Mouse (Mus musculus) Muller cell, postnatal 12 days (primary cell): ENCODE measurements around the gene Aldh3b2.
"Not testable (repeated sequence)": the region's sequence is repeated elsewhere in the genome, so short reads cannot be mapped to it uniquely, and the experiment has no call there.

ENCODE experiments used
- DNase-seq: peaks from one replicate; pipeline ENCODE4 v3.0.0-alpha.2; 2015; ENCODE audit errors: inconsistent ontology term

Gene Aldh3b2

GRCm38 (mm10) chr19:3947813-3948212, 24.3 kb upstream of the Aldh3b2 start:
- DNase-seq: no peak

DNA sequence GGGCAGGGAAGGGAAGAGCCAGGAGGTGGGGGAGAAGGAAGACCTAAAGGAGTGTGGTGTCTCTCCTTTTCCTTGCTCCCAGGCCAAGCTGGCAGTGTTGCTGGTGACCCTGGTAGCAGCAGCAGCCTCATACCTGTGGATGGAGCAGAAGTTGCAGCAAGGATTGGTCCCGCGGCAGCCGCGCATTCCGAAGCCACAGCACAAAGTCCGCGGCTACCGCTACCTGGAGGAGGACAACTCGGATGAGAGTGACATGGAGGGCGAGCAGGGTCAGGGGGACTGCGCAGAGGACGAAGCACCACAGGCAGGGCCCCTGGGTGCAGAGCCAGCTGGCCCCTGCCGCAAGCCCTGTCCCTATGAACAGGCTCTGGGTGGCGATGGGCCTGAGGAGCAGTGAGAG, 23.6 kb upstream of the Aldh3b2 start:
- no peak for DNase-seq

GRCm38 (mm10) chr19:3950331-3950730, 21.8 kb upstream of the Aldh3b2 start:
- DNase-seq: no peak

DNA sequence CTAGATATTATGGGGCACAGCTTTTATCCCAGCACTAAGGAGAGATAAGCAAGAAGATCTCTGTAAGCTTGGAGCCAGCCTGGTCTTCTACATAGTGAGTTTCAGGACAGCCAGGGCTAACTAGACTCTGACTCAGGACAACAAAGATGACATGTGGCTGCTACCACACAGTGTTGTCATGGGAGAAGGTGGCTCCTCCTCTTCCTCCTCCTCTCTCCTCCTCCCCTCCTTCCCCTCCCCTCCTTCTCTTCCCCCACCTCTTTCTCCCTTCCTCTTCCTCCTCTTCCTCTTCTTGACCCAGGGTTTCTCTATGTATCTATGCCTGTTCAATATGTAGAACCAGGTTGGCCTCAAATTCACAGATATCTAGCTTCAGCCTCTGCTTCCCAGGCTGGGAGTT, 20.7 kb upstream of the Aldh3b2 start:
- no peak for DNase-seq

DNA sequence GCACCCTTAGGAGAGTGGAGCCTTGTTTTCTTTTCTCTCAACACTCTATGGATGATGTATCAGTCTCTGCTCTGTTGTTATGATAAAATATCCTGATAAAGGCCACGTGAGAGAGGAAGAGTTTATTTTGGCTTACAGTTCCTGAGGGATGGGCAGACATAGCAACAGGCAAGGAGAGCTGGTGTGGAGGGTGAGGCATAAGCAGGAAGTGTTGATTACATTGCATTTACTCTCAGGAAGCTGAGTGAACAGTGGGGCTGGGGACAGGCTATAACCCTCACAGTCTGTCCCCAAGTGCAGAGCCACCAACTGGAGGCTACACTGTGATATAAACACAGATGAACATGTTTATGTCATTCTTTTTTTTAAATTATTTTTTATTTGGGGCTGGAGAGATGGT, 20.0 kb upstream of the Aldh3b2 start:
- no peak for DNase-seq

DNA sequence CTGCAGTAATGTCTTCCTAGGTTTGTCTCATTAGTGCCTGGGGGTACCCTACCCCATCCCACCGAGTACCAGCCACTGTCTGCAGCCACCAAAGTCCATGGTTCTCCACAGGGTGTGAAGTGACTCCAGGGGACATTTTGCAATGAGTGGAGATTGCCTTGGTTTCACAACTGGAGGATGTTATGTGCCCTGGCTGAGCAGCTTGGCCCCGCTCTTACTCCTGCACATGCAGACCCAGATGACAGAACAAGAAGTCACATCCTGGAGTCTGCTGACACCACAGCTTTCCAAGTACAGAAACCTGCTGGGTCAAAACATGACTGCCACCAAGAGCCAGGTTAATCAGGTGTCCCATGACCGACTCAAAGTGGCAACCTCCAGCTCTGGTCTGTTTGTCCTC, 17.1 kb upstream of the Aldh3b2 start:
- no peak for DNase-seq

DNA sequence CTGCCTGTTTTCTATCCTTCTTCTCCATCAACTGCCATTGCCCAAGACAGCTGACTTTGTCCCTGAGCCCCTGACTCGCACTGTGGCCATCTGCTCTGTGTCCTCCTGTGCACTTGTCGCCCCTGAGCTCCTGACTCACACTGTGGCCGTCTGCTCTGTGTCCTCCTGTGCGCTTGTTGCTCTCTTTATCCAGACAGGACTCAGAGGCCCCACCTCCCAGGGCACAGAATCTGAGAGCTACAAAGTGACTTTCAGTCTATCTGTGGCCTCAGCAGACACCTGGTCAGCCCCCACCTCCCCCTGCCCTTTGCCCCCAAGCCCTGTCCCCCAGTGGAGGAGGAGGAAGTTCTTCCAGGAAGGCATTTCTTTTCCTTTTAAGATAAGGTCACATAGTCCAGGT, 16.3 kb upstream of the Aldh3b2 start:
- DNase-seq: no peak

GRCm38 (mm10) chr19:3957296-3958036, 14.7 kb upstream of the Aldh3b2 start:
- not testable (repeated sequence) for DNase-seq

GRCm38 (mm10) chr19:3958470-3958869, 13.7 kb upstream of the Aldh3b2 start, which contains the start of gene Aldh3b3:
TSS of gene Aldh3b3 (plus strand) at chr19:3958645.
- no peak for DNase-seq

DNA sequence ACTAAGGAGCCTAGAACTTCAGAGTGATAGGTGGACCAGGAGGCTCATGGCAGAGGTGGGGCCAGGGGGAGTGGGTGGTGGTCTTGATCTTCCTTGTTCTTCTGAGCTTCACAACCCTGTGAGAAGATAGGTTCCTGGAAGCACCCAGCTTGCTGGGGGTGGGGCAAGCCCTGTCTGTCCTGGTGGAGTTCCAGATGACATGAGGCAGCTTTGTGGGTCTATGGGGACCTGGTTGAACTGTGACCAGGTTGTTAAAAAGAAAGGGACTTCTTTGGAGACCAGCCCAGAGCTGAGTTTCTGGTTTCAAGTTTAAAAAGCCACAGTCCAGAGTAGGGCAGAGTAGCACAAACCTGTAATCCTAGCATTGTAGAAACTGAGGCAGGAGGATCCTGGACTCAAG, 13.1 kb upstream of the Aldh3b2 start:
- no peak for DNase-seq

- no peak for DNase-seq
Observed at GRCm38 (mm10) chr19:3960211-3960610, 11.9 kb upstream of the Aldh3b2 start.

GRCm38 (mm10) chr19:3961805-3962204, 10.3 kb upstream of the Aldh3b2 start:
- not testable (repeated sequence) for DNase-seq

DNA sequence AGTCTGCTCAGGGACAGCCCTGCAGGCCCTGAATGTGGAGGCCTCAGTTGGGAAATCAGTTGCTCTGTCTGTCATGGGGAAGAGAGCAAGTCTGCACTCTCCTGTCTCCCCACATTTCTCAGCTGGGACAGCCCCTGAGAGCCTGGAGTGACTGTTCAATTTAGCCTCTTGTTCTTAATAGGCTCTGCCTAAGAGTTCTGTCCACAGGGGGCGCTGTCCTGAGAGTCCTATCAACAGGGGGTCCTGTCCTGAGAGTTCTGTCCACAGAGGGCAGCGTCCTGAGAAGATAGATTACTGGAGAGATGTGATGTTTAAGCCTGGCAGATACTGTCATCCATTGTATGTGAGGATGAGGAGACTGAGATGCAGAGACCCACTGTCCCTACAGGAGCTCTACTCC, 9.7 kb upstream of the Aldh3b2 start:
- no peak for DNase-seq

GRCm38 (mm10) chr19:3964030-3964429, 8.1 kb upstream of the Aldh3b2 start:
- no peak for DNase-seq

DNA sequence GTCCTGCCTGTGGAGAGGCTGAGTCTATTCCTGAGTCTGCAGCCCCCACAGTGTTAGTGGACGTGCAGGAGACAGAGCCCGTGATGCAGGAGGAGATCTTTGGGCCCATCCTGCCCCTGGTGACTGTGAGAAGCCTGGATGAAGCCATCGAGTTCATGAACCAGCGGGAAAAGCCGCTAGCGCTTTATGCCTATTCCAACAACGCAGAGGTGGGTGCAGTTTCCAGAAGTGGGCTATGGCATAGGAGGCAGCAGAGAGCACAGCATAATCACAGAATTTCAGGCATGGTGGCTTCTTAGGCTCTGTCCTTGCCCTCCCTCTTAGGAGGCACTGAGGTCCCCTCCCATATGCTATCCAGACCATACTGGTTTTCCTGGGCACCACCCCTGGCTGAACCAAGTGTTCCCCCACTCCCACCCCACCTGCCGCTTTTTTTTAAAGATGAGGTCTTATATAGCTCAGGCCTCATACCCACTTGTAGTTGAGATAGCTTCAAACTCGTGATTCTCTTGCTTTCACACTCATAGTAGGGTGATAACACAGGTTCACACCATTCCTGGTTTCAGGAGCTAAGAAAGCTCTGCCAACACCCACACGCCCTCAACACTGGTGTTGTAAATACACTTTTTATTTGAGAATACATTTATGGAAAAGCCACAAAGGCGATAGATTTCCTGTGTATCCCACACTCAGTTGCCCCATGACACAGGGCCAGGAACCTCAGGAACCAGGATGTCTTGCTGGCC, 5.6 kb upstream of the Aldh3b2 start:
- no peak for DNase-seq

GRCm38 (mm10) chr19:3967258-3967657, 4.9 kb upstream of the Aldh3b2 start:
- no peak for DNase-seq

DNA sequence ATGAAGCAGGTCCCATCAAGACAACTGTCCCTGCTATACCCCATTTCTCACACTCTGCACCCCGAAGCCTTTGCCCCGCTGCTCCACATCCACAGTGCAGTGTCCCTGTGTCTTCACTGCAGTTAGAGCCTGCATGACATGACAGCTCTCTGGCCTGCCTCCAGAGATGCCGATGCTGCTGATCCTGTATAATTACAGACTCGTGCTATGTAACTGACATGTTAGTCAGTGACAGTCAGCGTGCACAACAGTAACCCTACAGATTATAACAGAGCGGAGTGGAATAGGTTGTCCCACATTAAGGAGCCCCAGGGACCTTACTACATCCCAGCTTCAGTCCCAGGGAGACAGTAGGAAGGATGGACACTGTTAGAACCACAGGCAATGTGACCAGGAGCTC, 2.5 kb downstream of the Aldh3b2 start:
- DNase-seq: not testable (repeated sequence)

- DNase-seq: no peak
Observed at GRCm38 (mm10) chr19:3975866-3976265, 3.7 kb downstream of the Aldh3b2 start.

GRCm38 (mm10) chr19:3980309-3980708, 8.2 kb downstream of the Aldh3b2 start:
- DNase-seq: peak; percentile 59

DNA sequence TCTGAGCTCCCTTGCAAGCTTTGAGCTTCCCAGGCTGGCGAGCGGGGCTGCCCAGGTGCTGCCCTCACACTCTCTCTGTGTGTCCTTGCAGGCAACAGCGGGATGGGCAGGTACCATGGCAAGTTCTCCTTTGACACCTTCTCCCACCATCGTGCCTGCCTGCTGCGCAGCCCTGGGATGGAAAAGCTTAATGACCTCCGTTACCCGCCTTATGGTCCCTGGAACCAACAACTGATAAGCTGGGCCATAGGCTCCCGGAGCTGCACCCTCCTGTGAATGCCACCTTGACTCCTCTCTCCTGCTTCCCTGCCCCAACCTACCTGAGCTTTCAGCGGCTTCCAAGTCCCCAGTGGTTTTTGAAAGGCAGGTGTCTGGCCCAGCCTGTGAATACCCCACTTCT, 8.8 kb downstream of the Aldh3b2 start:
- DNase-seq: no peak

DNA sequence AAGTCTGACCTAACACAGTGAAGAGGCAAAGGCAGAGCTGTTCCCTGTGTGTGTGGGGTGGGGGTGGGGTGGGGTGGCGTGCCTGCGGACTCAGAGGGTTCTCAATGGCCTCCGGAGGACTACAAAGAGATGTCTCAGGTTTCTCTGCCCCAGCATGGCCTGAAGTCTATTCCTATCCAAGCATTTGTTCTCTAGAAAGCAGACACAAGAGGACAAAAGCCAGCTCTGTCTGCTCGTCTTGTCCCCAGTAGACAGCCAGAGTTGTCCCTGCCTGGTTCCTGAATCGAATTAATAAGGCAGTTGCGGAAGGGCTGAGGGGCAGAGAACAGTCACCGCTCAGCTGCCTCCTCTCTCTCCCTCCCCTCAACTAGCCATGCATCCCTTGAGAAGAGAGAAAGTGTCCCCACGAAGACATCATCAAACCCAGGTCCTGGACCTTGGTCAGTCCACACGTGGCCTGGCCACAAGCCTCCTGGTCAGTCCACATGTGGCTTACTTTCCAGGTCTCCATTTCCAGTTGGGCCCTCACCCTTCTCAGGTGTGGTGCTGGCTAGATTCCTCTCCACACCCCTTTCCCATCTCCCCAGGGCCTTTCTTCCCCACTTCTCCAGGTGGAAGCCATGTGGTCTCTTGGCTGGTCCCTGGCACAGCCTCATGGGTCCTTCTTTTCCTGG, 11.5 kb downstream of the Aldh3b2 start:
- DNase-seq: no peak

DNA sequence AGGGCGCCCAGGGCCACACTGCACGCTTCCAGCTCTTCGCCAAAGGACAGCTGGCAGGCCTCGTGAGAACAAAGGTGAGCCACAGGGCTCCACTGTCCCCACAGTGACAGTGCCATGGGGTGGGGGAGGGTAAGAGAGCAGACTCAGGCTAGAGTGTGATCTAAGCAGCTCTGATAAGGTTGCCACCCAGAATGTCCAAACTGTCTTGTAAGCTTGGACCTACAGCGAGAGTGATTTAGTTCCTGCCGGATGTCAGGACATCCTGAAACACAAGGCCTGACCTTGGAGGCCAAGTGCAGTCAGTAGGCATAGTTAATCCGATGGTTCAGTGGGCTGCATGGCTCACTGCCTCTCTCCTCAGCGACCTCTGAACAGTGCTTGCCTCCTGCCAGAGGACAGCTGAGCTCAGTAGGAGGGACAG, 13.1 kb downstream of the Aldh3b2 start:
- DNase-seq: no peak

DNA sequence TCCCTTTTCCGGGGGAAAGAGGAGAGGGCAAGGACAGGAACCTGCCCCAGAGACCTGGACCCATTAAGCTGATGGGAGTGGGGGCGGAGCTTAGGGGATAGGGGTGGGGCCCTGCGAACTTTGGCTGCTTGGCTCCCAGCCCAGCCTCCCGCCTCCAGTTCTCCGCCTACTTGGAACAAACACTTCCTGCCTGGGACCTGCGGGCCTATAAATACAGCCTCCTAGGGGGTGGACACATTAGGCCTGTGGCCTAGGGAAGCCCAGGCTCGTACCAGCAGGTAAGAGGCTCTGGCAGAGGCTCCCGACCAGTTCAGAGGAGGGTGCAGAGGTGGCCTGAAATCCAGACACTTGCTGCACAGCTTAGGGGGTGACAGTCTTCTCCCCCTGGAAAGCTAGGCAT, 14.2 kb downstream of the Aldh3b2 start, which contains the start of gene Acy3:
Gene Acy3 (plus strand): TSS at position 237 of the 400 bp plus-strand sequence.
- DNase-seq: peak; percentile 67
